Mouse (Mus musculus) kidney, adult 8-10 months (tissue): Measurements from ENCODE around the gene Idh3g.
"Not testable (repeated sequence)": the region's sequence is repeated elsewhere in the genome, so short reads cannot be mapped to it uniquely, and the experiment has no call there.

Source experiments
- DNase-seq, 2 experiments: peaks; one replicate each; pipeline ENCODE4 v3.0.0; 2022

The Idh3g gene

GRCm38 (mm10) chrX:73756334-73757140, 30.2 kb downstream of the Idh3g start, which contains the start of gene Plxnb3:
Plxnb3 (plus strand) TSS chrX:73757090.
- no peak for DNase-seq

GRCm38 (mm10) chrX:73748977-73749376, 37.7 kb downstream of the Idh3g start:
- DNase-seq, result no peak

GRCm38 (mm10) chrX:73744774-73745481, 41.8 kb downstream of the Idh3g start:
- no peak for DNase-seq

- not testable (repeated sequence) for DNase-seq
These were observed 46.9 kb downstream of the Idh3g start for GRCm38 (mm10) chrX:73739841-73740240.

GRCm38 (mm10) chrX:73739151-73739550, 47.5 kb downstream of the Idh3g start:
- no peak for DNase-seq

GRCm38 (mm10) chrX:73738155-73738554, 48.5 kb downstream of the Idh3g start:
- no peak for DNase-seq

- DNase-seq, result no peak
These were observed 55.8 kb downstream of the Idh3g start for GRCm38 (mm10) chrX:73730908-73731307.
